Mouse (Mus musculus) mouse trophoblast stem cell (cell line): ENCODE data around the gene Cap2.

Experiments used
- in situ Hi-C, 2 experiments: fragments of 300-500 bp; cut with MseI, MboI; formaldehyde crosslinking; loops; 2 replicates in 1 of 2; 3 replicates in 1 of 2; pipeline ENCODE4 v1.15.1; 2025

Cap2 gene

GRCm38 (mm10) chr13:46501800-46502389 lies at the start of gene Cap2:
Gene Cap2, plus strand, starts transcription at chr13:46501848.
- in situ Hi-C loops: no loop called here

- in situ Hi-C loops: no loop called here
These were observed 42.1 kb upstream of the Cap2 start for GRCm38 (mm10) chr13:46459546-46459945.

- in situ Hi-C loops: no loop called here
These were observed 39.4 kb upstream of the Cap2 start for GRCm38 (mm10) chr13:46462280-46462679.

GRCm38 (mm10) chr13:46463764-46464163 lies 37.9 kb upstream of the Cap2 start:
- in situ Hi-C loops: no loop called here

- in situ Hi-C loops: no loop called here
These were observed 33.4 kb upstream of the Cap2 start for GRCm38 (mm10) chr13:46468251-46468650.

GRCm38 (mm10) chr13:46469536-46469935 lies 32.1 kb upstream of the Cap2 start:
- in situ Hi-C loops: no loop called here

GRCm38 (mm10) chr13:46481271-46481670 lies 20.4 kb upstream of the Cap2 start:
- in situ Hi-C loops: no loop called here

- in situ Hi-C loops: no loop called here
These were observed 16.0 kb upstream of the Cap2 start for GRCm38 (mm10) chr13:46485605-46486004.

GRCm38 (mm10) chr13:46488166-46488565 lies 13.5 kb upstream of the Cap2 start:
- in situ Hi-C loops: no loop called here

GRCm38 (mm10) chr13:46490644-46491043 lies 11.0 kb upstream of the Cap2 start:
- in situ Hi-C loops: no loop called here

GRCm38 (mm10) chr13:46502390-46502891 lies 793 bp downstream of the Cap2 start:
- in situ Hi-C loops: no loop called here

- in situ Hi-C loops: no loop called here
These were observed 6.3 kb downstream of the Cap2 start for GRCm38 (mm10) chr13:46507944-46508343.

GRCm38 (mm10) chr13:46508823-46509222 lies 7.2 kb downstream of the Cap2 start:
- in situ Hi-C loops: no loop called here

- in situ Hi-C loops: no loop called here
These were observed 8.8 kb downstream of the Cap2 start for GRCm38 (mm10) chr13:46510460-46510859.

- in situ Hi-C loops: no loop called here
These were observed 12.8 kb downstream of the Cap2 start for GRCm38 (mm10) chr13:46514484-46514883.

- in situ Hi-C loops: no loop called here
These were observed 13.5 kb downstream of the Cap2 start for GRCm38 (mm10) chr13:46515120-46515523.

- in situ Hi-C loops: no loop called here
These were observed 13.9 kb downstream of the Cap2 start for GRCm38 (mm10) chr13:46515524-46515923.

- in situ Hi-C loops: no loop called here
These were observed 14.5 kb downstream of the Cap2 start for GRCm38 (mm10) chr13:46516183-46516582.

GRCm38 (mm10) chr13:46517211-46517685 lies 15.6 kb downstream of the Cap2 start:
- in situ Hi-C loops: no loop called here

- in situ Hi-C loops: no loop called here
These were observed 19.8 kb downstream of the Cap2 start for GRCm38 (mm10) chr13:46521482-46521881.

GRCm38 (mm10) chr13:46522798-46523197 lies 21.1 kb downstream of the Cap2 start:
- in situ Hi-C loops: no loop called here

GRCm38 (mm10) chr13:46523235-46523634 lies 21.6 kb downstream of the Cap2 start:
- in situ Hi-C loops: no loop called here

GRCm38 (mm10) chr13:46523712-46524111 lies 22.1 kb downstream of the Cap2 start:
- in situ Hi-C loops: no loop called here
